Mouse (Mus musculus) heart, postnatal 0 days (tissue): ENCODE results near the gene Ppp1r8.

Source experiments
- CTCF ChIP-seq: IDR thresholded peaks from 2 replicates; pipeline ENCODE4 v1.5.1; 2016; ENCODE audit warnings: antibody characterized with exemption, control low read depth, low read depth
- EP300 ChIP-seq: IDR thresholded peaks from 2 replicates; pipeline ENCODE4 v1.6.1; 2016; ENCODE audit warnings: antibody characterized with exemption, low read depth

- TF ChIP-seq EP300 (no peak), CTCF (no peak)
These were observed 57.7 kb downstream of the Ppp1r8 start for GRCm38 (mm10) chr4:132785228-132785627.
